Mouse (Mus musculus): ENCODE measurements around the gene Aup1. TPM values are rescaled to one million over a fixed set of nuclear protein-coding genes. Genes with fewer than 3 reads are reported as not detected.
A peak's percentile ranks its signal among the peaks of the same experiment; 100 is the strongest.

Gene Aup1
- total RNA-seq, 2 experiments from 2014 or later: 94.0 to 101 TPM

DNA sequence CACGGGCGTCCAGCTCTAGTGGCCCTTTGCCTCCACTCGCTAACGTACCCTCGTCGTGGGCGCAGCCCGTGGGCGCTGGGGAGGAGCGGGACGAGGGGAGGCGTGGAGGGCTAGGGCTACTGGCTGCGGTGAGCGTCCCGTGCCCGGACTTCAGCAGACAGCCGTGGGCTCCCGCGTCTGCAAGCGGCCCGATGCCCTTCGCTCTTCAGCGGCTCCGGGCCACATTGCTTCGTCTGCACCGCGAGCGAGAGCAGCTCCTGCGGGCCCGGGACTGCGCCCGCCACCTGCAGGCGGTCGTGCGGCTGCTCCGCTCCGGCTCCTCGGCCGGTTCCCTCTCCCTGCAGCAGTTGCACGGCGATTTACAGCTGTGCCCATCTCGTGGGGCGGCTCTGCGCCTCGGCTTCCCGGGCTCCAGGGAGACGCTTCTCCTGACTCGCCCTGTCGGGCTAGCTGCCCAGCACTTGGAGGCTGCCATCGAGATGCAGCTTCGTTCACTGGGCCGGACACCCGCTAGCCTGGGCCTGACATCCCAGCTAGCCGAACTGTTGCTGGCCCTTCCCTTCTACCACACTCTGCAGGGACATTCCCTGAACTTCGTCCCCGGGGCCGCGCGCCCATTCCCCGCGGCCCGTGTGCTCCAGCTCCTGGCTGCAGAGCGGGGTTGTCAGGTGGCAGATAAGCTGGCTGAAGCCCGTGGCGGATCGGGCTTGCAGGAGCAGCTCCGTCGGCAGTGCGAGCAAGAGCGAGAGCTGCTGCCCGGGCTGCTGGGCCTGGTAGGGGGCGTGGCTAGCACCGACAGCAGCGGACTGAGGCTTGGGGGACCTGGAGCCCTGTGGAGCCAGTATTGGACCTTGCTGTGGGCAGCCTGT, 47.6 kb downstream of the Aup1 start:
- peak; percentile 53 for DNase-seq (ENCODE audit: low spot score)

GRCm38 (mm10) chr6:83103130-83103650, 48.9 kb downstream of the Aup1 start:
- no peak for DNase-seq (ENCODE audit: low spot score)

- no peak for DNase-seq (ENCODE audit: low spot score)
Measured at GRCm38 (mm10) chr6:83104158-83104557, 49.8 kb downstream of the Aup1 start.

Small RNA genes within 50 kb of the gene (microRNA-seq; reads per million reads assigned to microRNA genes)
- not detected for gene Mir3470a
- not detected for gene Mir7040

Other genes with a start within 250 kb of the Aup1 start
- gene Sema4f, start 114.8 kb upstream of the Aup1 start, total RNA-seq (2021): under 1 TPM in 1 of 2 experiments, not detected in 1; 0.07 TPM
- not detected for gene M1ap, start 107.6 kb upstream of the Aup1 start, total RNA-seq (2021)
- gene Dok1, start 21.1 kb upstream of the Aup1 start, total RNA-seq (2021): 1 to 10 TPM; 1.1 to 1.4 TPM
- 1 to 10 TPM; 1.2 to 1.4 TPM for gene Loxl3, start 20.3 kb upstream of the Aup1 start, total RNA-seq (2021)
- gene Htra2, start 752 bp downstream of the Aup1 start, total RNA-seq (2021): 10 to 100 TPM; 15.3 to 17.4 TPM
- under 1 TPM; 0.27 to 0.45 TPM for gene Dqx1, start 3.3 kb downstream of the Aup1 start, total RNA-seq (2021)
- gene Tlx2, start 15.8 kb downstream of the Aup1 start, total RNA-seq (2021): not detected
- 1 to 10 TPM; 9.1 to 9.3 TPM for gene Pcgf1, start 23.3 kb downstream of the Aup1 start, total RNA-seq (2021)
- gene Lbx2, start 31.8 kb downstream of the Aup1 start, total RNA-seq (2021): under 1 TPM; 0.28 to 0.39 TPM
- under 1 TPM; 0.90 to 0.94 TPM for gene Ccdc142, start 47.1 kb downstream of the Aup1 start, total RNA-seq (2021)
- gene Gm42688, start 47.1 kb downstream of the Aup1 start, total RNA-seq (2021): under 1 TPM; 0.53 to 0.76 TPM
- gene Mrpl53, start 54.5 kb downstream of the Aup1 start, total RNA-seq (2021): 100 to 1,000 TPM; 102 TPM
- gene Mogs, start 61.0 kb downstream of the Aup1 start, total RNA-seq (2021): 1 to 10 TPM; 6.2 to 6.5 TPM
- gene Wbp1, start 67.0 kb downstream of the Aup1 start, total RNA-seq (2021): 10 to 100 TPM; 46.4 to 46.7 TPM
- 10 to 100 TPM; 15.6 to 15.7 TPM for gene Ino80b, start 70.9 kb downstream of the Aup1 start, total RNA-seq (2021)
- 10 to 100 TPM in 1 of 2 experiments, 1 to 10 TPM in 1; 9.3 to 11.7 TPM for gene Rtkn, start 80.9 kb downstream of the Aup1 start, total RNA-seq (2021)
- gene Wdr54, start 101.9 kb downstream of the Aup1 start, total RNA-seq (2021): 1 to 10 TPM; 1.2 to 1.9 TPM
- under 1 TPM in 1 of 2 experiments, not detected in 1; 0.14 TPM for gene 1700003E16Rik, start 101.9 kb downstream of the Aup1 start, total RNA-seq (2021)
- 100 to 1,000 TPM; 124 to 133 TPM for gene Dctn1, start 111.4 kb downstream of the Aup1 start, total RNA-seq (2021)
- gene Slc4a5, start 165.3 kb downstream of the Aup1 start, total RNA-seq (2021): not detected